ENCODE assay signal across 16 mouse cellular contexts in genomic region chr11:11102620-11103019, GRCm38 (mm10). TPM values are rescaled to one million over a fixed set of nuclear protein-coding genes. Genes with fewer than 3 reads are reported as not detected.
DNase-seq lines count a peak whose midpoint lies in the region; ATAC-seq and TF ChIP-seq lines count a peak whose summit lies in the region.
"Had no signal": no experiment of that assay in that cellular context is flagged by ENCODE, and none has a peak within 500 bp of the region (broad histone marks: within the 10 kb centered on the region; RNA-seq: fewer than 3 reads in every experiment).

No protein-coding gene starts in this region.

- H3K27me3 ChIP-seq in hindbrain, embryonic 16.5 days (replicated peaks; ENCODE audit: control insufficient read depth, insufficient read depth, low read length), result no peaks in the 10 kb centered on the region
- no peaks in the 10 kb centered on the region for H3K27me3 ChIP-seq in hindbrain, embryonic 11.5 days (ENCODE audit: control insufficient read depth, insufficient read depth, low read length)
- H3K27me3 ChIP-seq in limb, embryonic 15.5 days, result no peaks in the 10 kb centered on the region
- H3K27me3 ChIP-seq: heart, embryonic 13.5 days; midbrain, embryonic 12.5 days; neural tube, embryonic 12.5 days had no signal

- no peak for TF ChIP-seq POLR2A in lung, adult 2 months (IDR thresholded peaks at IDR 0.05; ENCODE audit: borderline replicate concordance, extremely low read depth, low read depth, low read length)

- peak; percentile 70; the same call in 1 of the 2 replicates for ATAC-seq in hindbrain, embryonic 16.5 days
- no peak for ATAC-seq in hindbrain, embryonic 11.5 days (ENCODE audit: low FRiP score)
- no peak; the same call in 1 of the 2 replicates for ATAC-seq in limb, embryonic 15.5 days (ENCODE audit: insufficient number of reproducible peaks, low FRiP score, low TSS enrichment, low read depth)

- TF ChIP-seq CTCF in lung, adult 2 months (IDR thresholded peaks at IDR 0.05; ENCODE audit: insufficient read depth, low read length), result no peak

- H3K4me1 ChIP-seq in hindbrain, embryonic 16.5 days (ENCODE audit: control insufficient read depth, insufficient read depth, low read depth, low read length), result no peaks in the 10 kb centered on the region
- H3K4me1 ChIP-seq in hindbrain, embryonic 11.5 days (replicated peaks; ENCODE audit: control insufficient read depth, insufficient read depth, low read length), result no peaks in the 10 kb centered on the region
- no peaks in the 10 kb centered on the region for H3K4me1 ChIP-seq in lung, adult 2 months (ENCODE audit: control insufficient read depth, insufficient read depth, low read length)
- peaks cover 5% of the 10 kb centered on the region; the same call in 1 of the 2 replicates for H3K4me1 ChIP-seq in limb, embryonic 15.5 days
- H3K4me1 ChIP-seq: heart, embryonic 13.5 days; midbrain, embryonic 12.5 days; neural tube, embryonic 12.5 days had no signal

- peaks cover 3% of the 10 kb centered on the region; the same call in 1 of the 2 replicates for H3K9me3 ChIP-seq in hindbrain, embryonic 16.5 days (ENCODE audit: control insufficient read depth, low read length)
- H3K9me3 ChIP-seq in hindbrain, embryonic 11.5 days (ENCODE audit: control insufficient read depth, low read length), result no peaks in the 10 kb centered on the region
- no peaks in the 10 kb centered on the region for H3K9me3 ChIP-seq in limb, embryonic 15.5 days
- H3K9me3 ChIP-seq: heart, embryonic 13.5 days; midbrain, embryonic 12.5 days; neural tube, embryonic 12.5 days had no signal

- 50% methylated on average over 1 of the region's 1 CpGs for WGBS in hindbrain, embryonic 16.5 days
- 61% methylated on average over 1 of the region's 1 CpGs for WGBS in hindbrain, embryonic 11.5 days
- 50% methylated on average over 1 of the region's 1 CpGs for WGBS in lung, adult 2 months
- 33% methylated on average over 1 of the region's 1 CpGs for WGBS in limb, embryonic 15.5 days

- H3K9ac ChIP-seq in hindbrain, embryonic 16.5 days (ENCODE audit: low read depth, low read length), result no peak overlapping the region
- no peak overlapping the region for H3K9ac ChIP-seq in hindbrain, embryonic 11.5 days (ENCODE audit: low read depth, low read length)
- no peak overlapping the region for H3K9ac ChIP-seq in limb, embryonic 15.5 days
- H3K9ac ChIP-seq: heart, embryonic 13.5 days; midbrain, embryonic 12.5 days; neural tube, embryonic 12.5 days had no signal

- peak; percentile 2 for DNase-seq in adrenal gland, postnatal 10 days
- DNase-seq in adrenal gland, adult 2 months, result no peak
- no peak for DNase-seq in hindbrain, embryonic 11.5 days (ENCODE audit: low spot score)
- peak; percentile 7 for DNase-seq in lung, postnatal 10 days
- no peak for DNase-seq in lung, adult 2 months
- no peak for DNase-seq in thymus, adult 18-20 months
- DNase-seq: cerebellum, adult 8-10 months; gastrocnemius, postnatal 36 days; kidney, postnatal 14 days; thymus, postnatal 4 days had no signal

- H3K4me3 ChIP-seq in hindbrain, embryonic 16.5 days (ENCODE audit: low read length), result no peak overlapping the region
- no peak overlapping the region for H3K4me3 ChIP-seq in hindbrain, embryonic 11.5 days (ENCODE audit: low read depth, low read length)
- no peak overlapping the region for H3K4me3 ChIP-seq in lung, adult 2 months (replicated peaks; ENCODE audit: extremely low read depth, low read depth, low read length)
- no peak overlapping the region for H3K4me3 ChIP-seq in limb, embryonic 15.5 days
- H3K4me3 ChIP-seq: heart, embryonic 13.5 days; midbrain, embryonic 12.5 days; neural tube, embryonic 12.5 days had no signal

- H3K27ac ChIP-seq in hindbrain, embryonic 16.5 days (ENCODE audit: low read depth, low read length), result no peak overlapping the region
- no peak overlapping the region for H3K27ac ChIP-seq in hindbrain, embryonic 11.5 days (ENCODE audit: low read depth, low read length)
- 0 out of 2 replicates have a peak overlapping the region, but pooled peaks have one; percentile 57 for H3K27ac ChIP-seq in limb, embryonic 15.5 days
- H3K27ac ChIP-seq: heart, embryonic 13.5 days; midbrain, embryonic 12.5 days; neural tube, embryonic 12.5 days had no signal

- H3K4me2 ChIP-seq in hindbrain, embryonic 16.5 days (ENCODE audit: low read length), result no peak overlapping the region
- no peak overlapping the region for H3K4me2 ChIP-seq in hindbrain, embryonic 11.5 days (replicated peaks; ENCODE audit: low read depth, low read length)
- no peak overlapping the region for H3K4me2 ChIP-seq in limb, embryonic 15.5 days
- H3K4me2 ChIP-seq: heart, embryonic 13.5 days; midbrain, embryonic 12.5 days; neural tube, embryonic 12.5 days had no signal

- no peaks in the 10 kb centered on the region for H3K36me3 ChIP-seq in hindbrain, embryonic 16.5 days (ENCODE audit: control insufficient read depth, insufficient read depth, low read length)
- no peaks in the 10 kb centered on the region for H3K36me3 ChIP-seq in hindbrain, embryonic 11.5 days (ENCODE audit: control insufficient read depth, insufficient read depth, low read length)
- no peaks in the 10 kb centered on the region for H3K36me3 ChIP-seq in limb, embryonic 15.5 days
- H3K36me3 ChIP-seq: heart, embryonic 13.5 days; midbrain, embryonic 12.5 days; neural tube, embryonic 12.5 days had no signal

RNA-seq across cellular contexts. Expression of gene Vwc2, which starts 11.4 kb away (rescaled TPM):
- under 1 TPM; 0.21 to 0.27 TPM for total RNA-seq in adrenal gland, postnatal 10 days (2021)
- total RNA-seq in adrenal gland, adult 2 months (2021), result under 1 TPM; 0.29 to 0.31 TPM
- polyA plus RNA-seq in adrenal gland, adult 2 months (2012; rRNA removed), result 0.61 and 1.4 TPM in 2 replicates
- 9.3 and 12.1 TPM in 2 replicates for polyA plus RNA-seq in hindbrain, embryonic 16.5 days (2015; fragmentation: Nextera tagmentation; extraction: Ambion mirVana)
- 1.0 TPM in 2 replicates for polyA plus RNA-seq in hindbrain, embryonic 11.5 days (2014; fragmentation: Nextera tagmentation; extraction: Ambion mirVana)
- polyA plus RNA-seq in lung, adult 2 months (2012; rRNA removed), result 0.27 and 0.51 TPM in 2 replicates
- 5.3 and 6.3 TPM in 2 replicates for polyA plus RNA-seq in limb, embryonic 15.5 days (2015; fragmentation: Nextera tagmentation; extraction: Ambion mirVana)
- total RNA-seq: CH12.LX had no signal

Comparison
In these comparisons a context has a peak if more than half of its experiments do, and no peak if none do; other contexts are left out.
1. DNase-seq: peak in adrenal gland, postnatal 10 days (single experiment) and lung, postnatal 10 days (single experiment); none in adrenal gland, adult 2 months (single experiment), hindbrain, embryonic 11.5 days (single experiment), lung, adult 2 months (single experiment) and thymus, adult 18-20 months (0 of 2).